Mouse (Mus musculus) testis, adult 2 months (tissue): ENCODE results near the gene Rilp.

ENCODE experiments used
- CTCF ChIP-seq: fragments of 200-500 bp; IDR thresholded peaks from 2 replicates; pipeline ENCODE4 v1.5.1; 2012; ENCODE audit warnings: low read depth, mild to moderate bottlenecking, inconsistent platforms, low read length, moderate library complexity; ENCODE audit not compliant: control insufficient read depth, insufficient read depth, insufficient replicate concordance
- POLR2A ChIP-seq: fragments of 200-500 bp; IDR thresholded peaks from 2 replicates; pipeline ENCODE4 v1.6.1; 2012; ENCODE audit warnings: low read depth, mild to moderate bottlenecking, inconsistent platforms, low read length, moderate library complexity; ENCODE audit not compliant: control insufficient read depth

DNA sequence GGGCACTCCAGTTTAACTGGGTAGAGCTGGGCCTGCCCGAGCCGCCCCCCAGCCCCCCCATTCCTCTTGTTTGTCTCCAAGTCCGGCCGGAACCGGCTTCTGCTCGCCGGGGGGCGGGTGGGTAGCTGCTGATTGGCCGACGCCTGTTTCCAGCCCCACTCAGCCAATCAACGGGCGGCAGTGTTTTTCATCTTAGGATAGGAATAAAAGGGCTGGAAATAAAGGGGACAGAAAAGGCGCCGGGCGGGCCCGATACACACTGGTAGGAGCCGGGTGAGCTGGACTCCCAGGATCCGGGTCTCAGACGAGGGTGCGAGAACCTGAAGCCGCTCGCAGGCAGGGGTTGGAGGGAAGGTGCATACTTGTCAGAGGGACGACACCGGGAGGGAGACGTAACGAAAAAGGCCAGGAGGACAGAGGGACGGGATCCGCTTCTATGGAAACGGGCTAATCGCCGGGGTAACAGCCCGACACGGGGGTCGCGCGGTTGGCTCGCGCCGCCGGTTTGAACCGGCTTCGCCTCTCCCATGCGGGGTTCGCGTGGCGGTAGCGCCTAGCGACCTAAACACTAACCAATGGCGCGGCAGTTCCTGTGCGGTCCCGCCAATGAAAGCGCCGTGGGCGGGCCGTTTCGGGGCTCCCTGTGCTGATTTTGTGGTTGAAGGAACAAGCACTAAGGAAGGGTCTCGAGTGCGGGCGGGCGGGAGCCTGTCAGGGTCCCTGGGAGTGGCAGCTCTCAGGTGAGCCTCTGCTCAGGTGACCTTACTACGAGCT is 21.8 kb downstream of the Rilp start, which contains the start of gene Slc43a2:
- peak; percentile 64 for TF ChIP-seq POLR2A
- no peak for TF ChIP-seq CTCF
